Mouse (Mus musculus) monocyte, adult 5-6 weeks (primary cell): ENCODE results near the gene Cers5. TPM values are rescaled to one million over a fixed set of nuclear protein-coding genes. Genes with fewer than 3 reads are reported as not detected.

Experiments
- ATAC-seq: fragments of 153-309, 156-312 bp; replicated peaks from 2 replicates; pipeline ENCODE4 v1.8.0; 2017; ENCODE audit warnings: mild to moderate bottlenecking; ENCODE audit not compliant: low TSS enrichment, insufficient number of reproducible peaks, severe bottlenecking, poor library complexity, low FRiP score
- total RNA-seq: library from RNA; stranded (forward); fragments of 200-1000, 200-491, 200-594 nt; gene quantifications from 3 replicates; pipeline ENCODE4 v1.2.3, GENCODE M21; 2017

The Cers5 gene
- total RNA-seq, 1 experiment from 2014 or later: 57.5 TPM

GRCm38 (mm10) chr15:99698533-99699085 is 74.1 kb downstream of the Cers5 start:
- 0 out of 2 replicates have a peak, but pooled peaks have one; percentile 32 for ATAC-seq

GRCm38 (mm10) chr15:99697309-99697708 is 75.4 kb downstream of the Cers5 start:
- ATAC-seq: no peak

GRCm38 (mm10) chr15:99691976-99692375 is 80.7 kb downstream of the Cers5 start:
- no peak for ATAC-seq

GRCm38 (mm10) chr15:99690924-99691323 is 81.8 kb downstream of the Cers5 start:
- no peak for ATAC-seq

- ATAC-seq: peak; percentile 84
These were observed 84.0 kb downstream of the Cers5 start for GRCm38 (mm10) chr15:99688712-99689111.

Other genes starting within 250 kb of the Cers5 start
- 0.11 TPM in 1 of 3 replicates, not detected in the others for gene Faim2, start 244.7 kb downstream of the Cers5 start, total RNA-seq
- gene Aqp2, start 193.8 kb downstream of the Cers5 start, total RNA-seq: not detected in 3 replicates
- not detected in 3 replicates for gene Aqp5, start 182.1 kb downstream of the Cers5 start, total RNA-seq
- gene Aqp6, start 171.5 kb downstream of the Cers5 start, total RNA-seq: not detected in 3 replicates
- gene Racgap1, start 121.2 kb downstream of the Cers5 start, total RNA-seq: 16.4 to 36.9 TPM (median 17.8 TPM) in 3 replicates
- gene Asic1, start 102.5 kb downstream of the Cers5 start, total RNA-seq: not detected in 3 replicates
- gene Smarcd1, start 70.8 kb downstream of the Cers5 start, total RNA-seq: 24.4 to 29.5 TPM (median 24.5 TPM) in 3 replicates
- gene Gm17349, start 67.4 kb downstream of the Cers5 start, total RNA-seq: 11.3 TPM in 1 of 3 replicates, not detected in the others
- gene Gpd1, start 55.4 kb downstream of the Cers5 start, total RNA-seq: 0.75 to 3.8 TPM in 2 of 3 replicates, not detected in the other
- 33.2 to 55.3 TPM (median 34.4 TPM) in 3 replicates for gene Cox14, start 47.3 kb downstream of the Cers5 start, total RNA-seq
- gene Lima1, start 102.6 kb upstream of the Cers5 start, total RNA-seq: 21.8 to 31.4 TPM (median 27.4 TPM) in 3 replicates
- not detected in 3 replicates for gene Fam186a, start 194.2 kb upstream of the Cers5 start, total RNA-seq
- gene Larp4, start 197.2 kb upstream of the Cers5 start, total RNA-seq: 49.3 to 57.6 TPM (median 49.7 TPM) in 3 replicates